Mouse (Mus musculus) stomach, postnatal 0 days (tissue): ENCODE measurements around the gene Elmo2. TPM values are rescaled to one million over a fixed set of nuclear protein-coding genes. Genes with fewer than 3 reads are reported as not detected.
A peak's percentile ranks its signal among the peaks of the same experiment; 100 is the strongest.

Experiments
- ATAC-seq: fragments of 200-750 bp; cut with Nextera tagmentation; 2 replicates; pipeline ENCODE4 v1.8.0; 2017; ENCODE audit not compliant: low FRiP score, low TSS enrichment
- DNase-seq: peaks from one replicate; pipeline ENCODE4 v3.0.0-alpha.2; 2016; ENCODE audit warnings: low spot score
- H3K27ac ChIP-seq: fragments of 300-500 bp; sonication (generic); replicated peaks from 2 replicates; pipeline ENCODE4 v1.5.1; 2014; ENCODE audit warnings: mild to moderate bottlenecking, control low read depth
- H3K27me3 ChIP-seq: fragments of 300-500 bp; sonication (generic); 2 replicates; pipeline ENCODE4 v1.6.1; 2014; ENCODE audit warnings: low read length; ENCODE audit not compliant: control insufficient read depth, insufficient read depth
- H3K36me3 ChIP-seq: fragments of 300-500 bp; sonication (generic); 2 replicates; pipeline ENCODE4 v1.6.1; 2014; ENCODE audit warnings: low read length, mixed read lengths; ENCODE audit not compliant: control insufficient read depth, insufficient read depth
- H3K4me1 ChIP-seq: fragments of 300-500 bp; sonication (generic); replicated peaks from 2 replicates; pipeline ENCODE4 v1.6.1; 2014; ENCODE audit warnings: antibody characterized with exemption; ENCODE audit not compliant: control insufficient read depth, insufficient read depth
- H3K4me2 ChIP-seq: fragments of 300-500 bp; sonication (generic); replicated peaks from 2 replicates; pipeline ENCODE4 v1.6.1; 2014; ENCODE audit warnings: low read depth, mild to moderate bottlenecking, control low read depth, moderate library complexity
- H3K4me3 ChIP-seq: fragments of 300-500 bp; sonication (generic); 2 replicates; pipeline ENCODE4 v1.5.1; 2014; ENCODE audit warnings: low read depth, low read length, control low read depth
- H3K9ac ChIP-seq: fragments of 300-500 bp; sonication (generic); 2 replicates; pipeline ENCODE4 v1.6.1; 2014; ENCODE audit warnings: mild to moderate bottlenecking, low read length, control low read depth, mixed read lengths
- H3K9me3 ChIP-seq: fragments of 300-500 bp; sonication (generic); 2 replicates; pipeline ENCODE4 v1.6.1; 2016; ENCODE audit warnings: low read length; ENCODE audit not compliant: control insufficient read depth
- CTCF ChIP-seq: IDR thresholded peaks from 2 replicates; pipeline ENCODE4 v1.5.1; 2016; ENCODE audit warnings: antibody characterized with exemption, low read depth, mild to moderate bottlenecking, moderate library complexity
- EP300 ChIP-seq: optimal IDR thresholded peaks from 2 replicates; pipeline ENCODE3; 2016; ENCODE audit warnings: antibody characterized with exemption
- WGBS: fragments of 180-500 bp; shearing (Covaris S2); extraction: QIAGEN DNeasy Blood & Tissue Kit; methylation state at CpG from one replicate; pipeline ENCODE4 v1.1.7; 2014; 5-methylcytosine and 5-hydroxymethylcytosine counted together
- polyA plus RNA-seq: library from polyadenylated mRNA; unstranded; fragments of >200 nt; fragmentation: Nextera tagmentation; extraction: Ambion mirVana; gene quantifications from 2 replicates; pipeline ENCODE4 v1.2.1, GENCODE M21; 2015

Gene Elmo2
- polyA plus RNA-seq, 1 experiment from 2014 or later = 22.6 TPM

- Histone ChIP-seq H3K9ac (no peak overlapping the region), H3K27me3 (no peaks in the 10 kb centered on the region), H3K4me3 (no peak overlapping the region), H3K9me3 (no peaks in the 10 kb centered on the region), H3K4me2 (0 out of 2 replicates have a peak overlapping the region, but pooled peaks have one; percentile 21), H3K36me3 (no peaks in the 10 kb centered on the region), H3K27ac (peak overlapping the region; percentile 70), H3K4me1 (peaks cover 2% of the 10 kb centered on the region; the same call in 1 of the 2 replicates)
- 53% methylated on average over 8 of the region's 8 CpGs for WGBS
- TF ChIP-seq CTCF (peak; percentile 30; the same call in 1 of the 2 replicates), EP300 (no peak)
- no peak for ATAC-seq
- no peak for DNase-seq
These were observed 4.8 kb downstream of the Elmo2 start for GRCm38 (mm10) chr2:165321381-165321888.

GRCm38 (mm10) chr2:165320531-165321150 lies 5.6 kb downstream of the Elmo2 start:
- no peak for DNase-seq
- Histone ChIP-seq H3K36me3 (no peaks in the 10 kb centered on the region), H3K9me3 (no peaks in the 10 kb centered on the region), H3K4me3 (no peak overlapping the region), H3K27me3 (no peaks in the 10 kb centered on the region), H3K4me2 (peak overlapping the region; percentile 21; the same call in 1 of the 2 replicates), H3K4me1 (peaks cover 2% of the 10 kb centered on the region; the same call in 1 of the 2 replicates), H3K9ac (no peak overlapping the region), H3K27ac (peak overlapping the region; percentile 70)
- 50% methylated on average over 12 of the region's 12 CpGs for WGBS
- TF ChIP-seq CTCF (no peak), EP300 (no peak)
- ATAC-seq = no peak; the same call in 1 of the 2 replicates

- no peaks in the 10 kb centered on the region for H3K9me3 ChIP-seq
- no peak for ATAC-seq
- WGBS = 42% methylated on average over 4 of the region's 4 CpGs
- no peak for DNase-seq
- TF ChIP-seq EP300 (no peak), CTCF (no peak)
- no peak overlapping the region for H3K4me3 ChIP-seq
- H3K9ac ChIP-seq = no peak overlapping the region
- H3K4me2 ChIP-seq = no peak overlapping the region
- H3K27ac ChIP-seq = no peak overlapping the region
- H3K27me3 ChIP-seq = no peaks in the 10 kb centered on the region
- peaks cover 2% of the 10 kb centered on the region; the same call in 1 of the 2 replicates for H3K4me1 ChIP-seq
- peaks cover 6% of the 10 kb centered on the region for H3K36me3 ChIP-seq
These were observed 6.8 kb downstream of the Elmo2 start for GRCm38 (mm10) chr2:165319503-165319902.

- no peak overlapping the region for H3K4me2 ChIP-seq
- no peaks in the 10 kb centered on the region for H3K9me3 ChIP-seq
- no peaks in the 10 kb centered on the region for H3K27me3 ChIP-seq
- ATAC-seq (no peak), DNase-seq (no peak)
- TF ChIP-seq EP300 (no peak), CTCF (no peak)
- peaks cover 9% of the 10 kb centered on the region for H3K36me3 ChIP-seq
- no peak overlapping the region for H3K27ac ChIP-seq
- peaks cover 2% of the 10 kb centered on the region; the same call in 1 of the 2 replicates for H3K4me1 ChIP-seq
- WGBS = 85% methylated on average over 7 of the region's 7 CpGs
- no peak overlapping the region for H3K4me3 ChIP-seq
- H3K9ac ChIP-seq = no peak overlapping the region
These were observed 7.3 kb downstream of the Elmo2 start for GRCm38 (mm10) chr2:165318941-165319340.

- ATAC-seq = no peak
- peaks cover 2% of the 10 kb centered on the region; the same call in 1 of the 2 replicates for H3K4me1 ChIP-seq
These were observed 8.5 kb downstream of the Elmo2 start for GRCm38 (mm10) chr2:165317621-165318263.

More at GRCm38 (mm10) chr2:165317621-165318263, 8.5 kb downstream of the Elmo2 start:
- Histone ChIP-seq H3K9me3 (no peaks in the 10 kb centered on the region), H3K4me2 (no peak overlapping the region), H3K27ac (peak overlapping the region; percentile 63), H3K36me3 (peaks cover 12% of the 10 kb centered on the region), H3K27me3 (no peaks in the 10 kb centered on the region), H3K4me3 (no peak overlapping the region), H3K9ac (peak overlapping the region; percentile 23; the same call in 1 of the 2 replicates)
- no peak for DNase-seq
- TF ChIP-seq CTCF (no peak), EP300 (no peak)
- WGBS = 45% methylated on average over 16 of the region's 16 CpGs
